Mouse (Mus musculus): ENCODE measurements around the gene Ubox5. TPM values are rescaled to one million over a fixed set of nuclear protein-coding genes. Genes with fewer than 3 reads are reported as not detected.

The Ubox5 gene
- polyA plus RNA-seq (2012; ENCODE audit: insufficient read depth, low replicate concordance) = 1.8 and 1.9 TPM in 2 replicates

- TF ChIP-seq FLI1 (IDR thresholded peaks at IDR 0.05; ENCODE audit: low read length) = peak; percentile 41; the same call in 1 of the 2 replicates
- TF ChIP-seq GATA1 (IDR thresholded peaks at IDR 0.05; ENCODE audit: borderline replicate concordance, low read length) = no peak
- Histone ChIP-seq H3K9me3 (no peaks in the 10 kb centered on the region), H3K36me3 (replicated peaks; ENCODE audit: low read length) (peaks cover 28% of the 10 kb centered on the region), H3K4me1 (peaks cover 41% of the 10 kb centered on the region), H3K4me3 (replicated peaks) (peak within 1 kb of the TSS; percentile 98), H3K27me3 (replicated peaks) (peaks cover 24% of the 10 kb centered on the region)
Observed at GRCm38 (mm10) chr2:130629839-130630203, at the start of gene Ubox5, which contains the start of gene Fastkd5. TSS of gene Ubox5 (minus strand) at chr2:130630038. TSS of gene Fastkd5 (minus strand) at chr2:130630027.

DNA sequence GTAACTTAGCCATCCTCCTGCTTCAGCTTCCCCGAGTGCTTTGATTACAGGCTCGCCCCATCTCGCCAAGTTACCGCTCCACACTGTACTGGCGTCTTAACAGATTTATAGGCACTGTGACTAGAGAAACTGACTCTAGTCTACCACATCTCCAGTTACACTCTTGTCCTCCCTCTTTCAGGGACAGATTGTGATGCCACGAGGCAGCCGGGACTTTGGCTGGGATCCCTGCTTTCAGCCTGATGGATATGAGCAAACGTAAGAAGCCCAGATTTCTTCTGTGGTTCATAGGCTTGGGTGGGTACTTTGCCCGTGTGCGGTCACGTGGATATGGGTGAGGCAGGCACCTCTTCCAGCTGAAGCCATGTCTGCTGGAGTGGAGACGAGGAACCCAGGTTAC is 49.3 kb upstream of the Ubox5 start:
- Histone ChIP-seq H3K9me3 (no peaks in the 10 kb centered on the region), H3K36me3 (replicated peaks; ENCODE audit: low read length) (peaks cover 97% of the 10 kb centered on the region), H3K27me3 (replicated peaks) (no peaks in the 10 kb centered on the region), H3K4me3 (replicated peaks) (no peak overlapping the region), H3K4me1 (no peaks in the 10 kb centered on the region; the same call in 1 of the 2 replicates)
- TF ChIP-seq GATA1 (IDR thresholded peaks at IDR 0.05; ENCODE audit: borderline replicate concordance, low read length) (no peak), FLI1 (IDR thresholded peaks at IDR 0.05; ENCODE audit: low read length) (no peak)

DNA sequence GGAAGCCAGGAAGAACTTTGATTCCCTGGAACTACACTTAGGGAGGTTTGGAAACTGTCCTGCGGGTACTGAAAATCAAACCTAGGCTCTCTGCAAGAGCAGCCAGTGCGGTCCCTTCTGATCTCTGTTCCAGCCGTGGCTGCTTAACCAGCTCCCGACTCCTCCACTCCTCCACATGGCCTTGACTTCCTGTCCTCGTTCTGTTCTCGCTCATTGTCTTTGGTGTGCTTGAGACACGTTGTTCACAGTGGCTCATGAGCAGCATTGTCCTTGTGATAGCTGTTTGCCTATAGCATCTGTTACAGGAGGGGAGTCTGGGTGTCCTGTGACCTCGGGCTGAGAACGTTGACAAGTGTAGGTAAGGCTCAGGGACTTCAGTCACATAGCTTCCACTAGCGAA is 47.4 kb upstream of the Ubox5 start:
- TF ChIP-seq GATA1 (IDR thresholded peaks at IDR 0.05; ENCODE audit: borderline replicate concordance, low read length) (no peak), FLI1 (IDR thresholded peaks at IDR 0.05; ENCODE audit: low read length) (no peak)
- Histone ChIP-seq H3K27me3 (replicated peaks) (no peaks in the 10 kb centered on the region), H3K36me3 (replicated peaks; ENCODE audit: low read length) (peaks cover 96% of the 10 kb centered on the region), H3K4me3 (replicated peaks) (no peak overlapping the region), H3K9me3 (no peaks in the 10 kb centered on the region), H3K4me1 (no peaks in the 10 kb centered on the region)

DNA sequence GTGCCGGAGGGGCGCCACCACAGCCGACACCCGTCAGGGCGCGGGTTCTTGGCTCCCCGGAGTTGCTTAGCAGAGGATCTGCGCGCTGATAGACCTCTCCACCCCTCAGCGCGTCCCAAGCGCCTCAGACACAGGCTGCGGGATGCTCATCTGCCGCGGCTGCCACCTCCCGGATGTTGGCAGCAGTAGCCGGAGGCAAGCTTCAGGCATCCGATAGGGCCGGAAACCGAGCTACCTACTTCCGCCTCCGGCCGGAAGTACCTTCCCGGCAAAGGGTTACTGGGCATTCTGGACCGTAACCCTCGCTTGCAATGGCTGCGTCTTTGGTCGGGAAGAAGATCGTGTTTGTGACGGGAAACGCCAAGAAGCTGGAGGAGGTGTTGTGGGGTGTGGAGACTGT is 37.7 kb upstream of the Ubox5 start, which contains the start of gene Itpa:
Itpa (plus strand) TSS at position 52 of the 400 bp plus-strand sequence.
- H3K4me3 ChIP-seq (replicated peaks) = peak within 1 kb of the TSS; percentile 92
- H3K4me1 ChIP-seq = peaks cover 56% of the 10 kb centered on the region
- H3K27me3 ChIP-seq (replicated peaks) = no peaks in the 10 kb centered on the region
- peak; percentile 97 for TF ChIP-seq FLI1 (IDR thresholded peaks at IDR 0.05; ENCODE audit: low read length)
- TF ChIP-seq GATA1 (IDR thresholded peaks at IDR 0.05; ENCODE audit: borderline replicate concordance, low read length) = no peak
- H3K9me3 ChIP-seq = no peaks in the 10 kb centered on the region
- peaks cover 34% of the 10 kb centered on the region for H3K36me3 ChIP-seq (replicated peaks; ENCODE audit: low read length)

- TF ChIP-seq GATA1 (IDR thresholded peaks at IDR 0.05; ENCODE audit: borderline replicate concordance, low read length) (no peak), FLI1 (IDR thresholded peaks at IDR 0.05; ENCODE audit: low read length) (no peak)
- H3K36me3 ChIP-seq (replicated peaks; ENCODE audit: low read length) = peaks cover 42% of the 10 kb centered on the region
- peak within 1 kb of the TSS; percentile 94 for H3K4me3 ChIP-seq (replicated peaks)
- no peaks in the 10 kb centered on the region for H3K9me3 ChIP-seq
- peaks cover 46% of the 10 kb centered on the region for H3K4me1 ChIP-seq
- no peaks in the 10 kb centered on the region for H3K27me3 ChIP-seq (replicated peaks)
Observed at GRCm38 (mm10) chr2:130664102-130664701, 34.4 kb upstream of the Ubox5 start, which contains the start of gene Ddrgk1. TSS of gene Ddrgk1 (minus strand) at chr2:130664659.

DNA sequence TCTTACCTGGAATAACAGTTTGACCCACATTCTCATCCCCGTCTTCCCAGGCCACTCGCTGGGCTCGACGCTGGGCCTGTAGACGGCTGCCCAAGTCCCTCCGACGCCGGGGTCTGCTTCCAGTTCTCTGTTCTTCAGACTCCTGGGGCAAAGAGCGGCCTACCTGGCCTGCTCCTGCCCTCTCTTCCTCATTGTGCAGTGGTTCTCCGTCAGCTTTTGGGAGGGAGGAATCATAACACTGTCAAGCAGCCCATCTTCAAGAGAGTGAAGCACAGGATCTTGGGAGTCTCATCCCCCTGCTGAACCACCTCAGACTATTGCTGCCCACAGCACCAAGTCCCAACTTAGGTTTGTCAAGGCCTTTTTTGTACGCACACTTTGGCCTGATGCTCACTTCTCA is 33.5 kb upstream of the Ubox5 start:
- Histone ChIP-seq H3K4me1 (peaks cover 38% of the 10 kb centered on the region), H3K36me3 (replicated peaks; ENCODE audit: low read length) (peaks cover 51% of the 10 kb centered on the region), H3K4me3 (replicated peaks) (peak overlapping the region; percentile 94), H3K27me3 (replicated peaks) (no peaks in the 10 kb centered on the region), H3K9me3 (no peaks in the 10 kb centered on the region)
- TF ChIP-seq FLI1 (IDR thresholded peaks at IDR 0.05; ENCODE audit: low read length) = no peak
- TF ChIP-seq GATA1 (IDR thresholded peaks at IDR 0.05; ENCODE audit: borderline replicate concordance, low read length) = no peak

- Histone ChIP-seq H3K9me3 (no peaks in the 10 kb centered on the region), H3K27me3 (replicated peaks) (no peaks in the 10 kb centered on the region), H3K36me3 (replicated peaks; ENCODE audit: low read length) (peaks cover 98% of the 10 kb centered on the region), H3K4me3 (replicated peaks) (no peak overlapping the region), H3K4me1 (peaks cover 11% of the 10 kb centered on the region)
- TF ChIP-seq FLI1 (IDR thresholded peaks at IDR 0.05; ENCODE audit: low read length) (no peak), GATA1 (IDR thresholded peaks at IDR 0.05; ENCODE audit: borderline replicate concordance, low read length) (no peak)
Observed at GRCm38 (mm10) chr2:130658530-130658929, 28.7 kb upstream of the Ubox5 start.

DNA sequence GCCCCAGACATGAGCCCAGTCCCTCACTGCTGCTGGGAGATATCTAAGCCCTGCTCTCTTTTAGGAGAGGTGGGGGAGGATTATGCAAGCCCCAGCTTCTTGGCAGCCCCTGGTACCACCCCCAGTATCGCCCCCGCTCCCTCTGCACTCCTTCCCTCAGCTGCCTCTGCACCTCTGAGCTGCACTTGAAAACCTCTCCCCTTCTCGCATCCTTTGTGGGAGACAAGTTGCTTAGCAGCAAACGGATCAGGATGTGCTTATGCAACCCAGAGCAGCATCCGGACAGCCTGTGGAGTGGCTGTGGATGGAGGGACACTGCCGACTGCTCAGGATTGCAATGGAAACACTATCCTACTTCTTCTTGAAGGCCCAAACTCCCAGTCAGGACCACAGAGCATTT is 27.7 kb upstream of the Ubox5 start:
- Histone ChIP-seq H3K9me3 (no peaks in the 10 kb centered on the region), H3K4me3 (replicated peaks) (no peak overlapping the region), H3K36me3 (replicated peaks; ENCODE audit: low read length) (peaks cover 97% of the 10 kb centered on the region), H3K27me3 (replicated peaks) (no peaks in the 10 kb centered on the region), H3K4me1 (peaks cover 1% of the 10 kb centered on the region; the same call in 1 of the 2 replicates)
- TF ChIP-seq FLI1 (IDR thresholded peaks at IDR 0.05; ENCODE audit: low read length) (no peak), GATA1 (IDR thresholded peaks at IDR 0.05; ENCODE audit: borderline replicate concordance, low read length) (no peak)

- no peak for TF ChIP-seq FLI1 (IDR thresholded peaks at IDR 0.05; ENCODE audit: low read length)
- no peak for TF ChIP-seq GATA1 (IDR thresholded peaks at IDR 0.05; ENCODE audit: borderline replicate concordance, low read length)
- H3K27me3 ChIP-seq (replicated peaks) = no peaks in the 10 kb centered on the region
- H3K36me3 ChIP-seq (replicated peaks; ENCODE audit: low read length) = peaks cover 94% of the 10 kb centered on the region
- no peaks in the 10 kb centered on the region for H3K4me1 ChIP-seq
- no peaks in the 10 kb centered on the region for H3K9me3 ChIP-seq
- no peak overlapping the region for H3K4me3 ChIP-seq (replicated peaks)
Observed at GRCm38 (mm10) chr2:130656536-130656935, 26.7 kb upstream of the Ubox5 start.

DNA sequence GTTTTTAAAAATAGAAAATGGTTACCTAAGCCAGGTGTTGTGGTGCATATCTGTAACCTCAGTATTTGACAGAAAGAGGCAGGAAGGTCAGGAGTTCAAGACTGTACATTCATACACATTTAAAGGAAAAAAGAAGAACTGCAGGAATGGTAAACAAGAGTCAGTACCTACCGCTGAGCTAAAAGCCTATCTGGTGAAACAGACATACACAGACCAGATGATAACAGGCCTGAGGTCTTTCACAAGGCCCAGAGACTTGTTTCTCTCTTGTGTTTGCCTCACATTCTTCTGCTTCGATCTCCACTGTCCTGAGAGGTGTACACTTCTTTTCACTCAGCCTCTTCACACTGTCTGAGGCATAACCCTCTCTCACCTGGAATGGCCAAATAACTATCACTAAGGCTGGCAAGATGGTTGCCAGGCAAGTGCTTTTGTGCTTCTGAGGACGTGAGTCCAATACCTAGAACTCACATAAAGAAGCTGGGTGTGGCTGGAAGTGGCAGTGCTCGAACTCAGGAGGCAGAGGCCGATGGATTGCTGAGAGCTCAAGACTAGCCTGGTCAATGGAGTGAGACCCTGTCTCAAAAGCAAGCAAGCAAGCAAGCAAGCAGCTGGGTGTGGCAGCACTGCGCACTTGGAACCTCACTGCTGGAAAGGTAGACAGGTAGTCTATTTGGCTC is 26.0 kb upstream of the Ubox5 start:
- no peaks in the 10 kb centered on the region for H3K9me3 ChIP-seq
- H3K4me1 ChIP-seq = no peaks in the 10 kb centered on the region
- no peaks in the 10 kb centered on the region for H3K27me3 ChIP-seq (replicated peaks)
- peaks cover 93% of the 10 kb centered on the region for H3K36me3 ChIP-seq (replicated peaks; ENCODE audit: low read length)
- no peak overlapping the region for H3K4me3 ChIP-seq (replicated peaks)
- TF ChIP-seq GATA1 (IDR thresholded peaks at IDR 0.05; ENCODE audit: borderline replicate concordance, low read length) = no peak
- TF ChIP-seq FLI1 (IDR thresholded peaks at IDR 0.05; ENCODE audit: low read length) = no peak

Measured in megakaryocyte, embryonic 14.5 days (primary cell).